Comparison of ENCODE assay signal across 12 mouse cellular contexts in genomic region chr11:96342576-96342930, GRCm38 (mm10). TPM values are rescaled to one million over a fixed set of nuclear protein-coding genes. Genes with fewer than 3 reads are reported as not detected.
DNase-seq lines count a peak whose midpoint lies in the region; ATAC-seq and TF ChIP-seq lines count a peak whose summit lies in the region.
"Had no signal": no experiment of that assay in that cellular context is flagged by ENCODE, and none has a peak within 500 bp of the region (broad histone marks: within the 10 kb centered on the region; RNA-seq: fewer than 3 reads in every experiment).

No protein-coding gene starts in this region.

- no peaks in the 10 kb centered on the region for H3K36me3 ChIP-seq in heart, embryonic 15.5 days
- no peaks in the 10 kb centered on the region for H3K36me3 ChIP-seq in midbrain, postnatal 0 days (ENCODE audit: insufficient read depth, low read length)
- H3K36me3 ChIP-seq in midbrain, embryonic 15.5 days (replicated peaks), result no peaks in the 10 kb centered on the region
- H3K36me3 ChIP-seq in kidney, embryonic 16.5 days (ENCODE audit: insufficient read depth, low read length), result peaks cover 31% of the 10 kb centered on the region
- H3K36me3 ChIP-seq: embryonic facial prominence, embryonic 13.5 days had no signal

- intact Hi-C loops in heart, postnatal 36 days (cut with DNase I), result no loop called here

- no peaks in the 10 kb centered on the region for H3K9me3 ChIP-seq in heart, embryonic 15.5 days (replicated peaks)
- H3K9me3 ChIP-seq in midbrain, postnatal 0 days (ENCODE audit: low read length), result no peaks in the 10 kb centered on the region
- H3K9me3 ChIP-seq in midbrain, embryonic 15.5 days, result no peaks in the 10 kb centered on the region
- no peaks in the 10 kb centered on the region for H3K9me3 ChIP-seq in kidney, embryonic 16.5 days (ENCODE audit: low read length)
- H3K9me3 ChIP-seq: embryonic facial prominence, embryonic 13.5 days had no signal

- no peak overlapping the region for H3K9ac ChIP-seq in heart, embryonic 15.5 days
- H3K9ac ChIP-seq in midbrain, postnatal 0 days (replicated peaks; ENCODE audit: low read length, poor library complexity, severe bottlenecking), result no peak overlapping the region
- no peak overlapping the region for H3K9ac ChIP-seq in midbrain, embryonic 15.5 days
- H3K9ac ChIP-seq in kidney, embryonic 16.5 days (replicated peaks; ENCODE audit: low read length), result peak overlapping the region; percentile 81
- H3K9ac ChIP-seq: embryonic facial prominence, embryonic 13.5 days had no signal

- no peak for DNase-seq in heart, postnatal 36 days
- DNase-seq in midbrain, postnatal 0 days (ENCODE audit: low spot score), result peak; percentile 5
- DNase-seq in gastrocnemius, postnatal 4 days (ENCODE audit: low spot score in 2 of 2), result no peak
- no peak for DNase-seq in ovary, postnatal 36 days (ENCODE audit: low spot score)
- DNase-seq: cerebellum, adult 11 months; thymus, postnatal 36 days had no signal

- peak overlapping the region; percentile 42; the same call in 1 of the 2 replicates for H3K4me3 ChIP-seq in heart, embryonic 15.5 days
- no peak overlapping the region for H3K4me3 ChIP-seq in midbrain, postnatal 0 days (ENCODE audit: low read depth, low read length)
- H3K4me3 ChIP-seq in midbrain, embryonic 15.5 days, result no peak overlapping the region
- peak overlapping the region; percentile 43 for H3K4me3 ChIP-seq in kidney, embryonic 16.5 days (ENCODE audit: low read length)
- H3K4me3 ChIP-seq: embryonic facial prominence, embryonic 13.5 days had no signal

- no peak for ATAC-seq in heart, embryonic 15.5 days (replicated peaks; ENCODE audit: insufficient number of reproducible peaks, insufficient read depth, low FRiP score, low read depth)
- ATAC-seq in midbrain, postnatal 0 days (ENCODE audit: low FRiP score), result no peak
- no peak for ATAC-seq in midbrain, embryonic 15.5 days (replicated peaks)
- no peak for ATAC-seq in kidney, embryonic 16.5 days (ENCODE audit: low FRiP score, low TSS enrichment)
- no peak for ATAC-seq in activated CD4-positive, CD25-positive, alpha-beta regulatory T cell, adult 4 months

- peak overlapping the region; percentile 52 for H3K4me2 ChIP-seq in heart, embryonic 15.5 days
- no peak overlapping the region for H3K4me2 ChIP-seq in midbrain, postnatal 0 days (ENCODE audit: low read depth, low read length, poor library complexity, severe bottlenecking)
- H3K4me2 ChIP-seq in midbrain, embryonic 15.5 days, result no peak overlapping the region
- peak overlapping the region; percentile 90 for H3K4me2 ChIP-seq in kidney, embryonic 16.5 days (replicated peaks; ENCODE audit: low read depth, low read length)

- H3K27ac ChIP-seq in heart, embryonic 15.5 days, result no peak overlapping the region
- H3K27ac ChIP-seq in midbrain, postnatal 0 days (ENCODE audit: low read depth, low read length), result no peak overlapping the region
- H3K27ac ChIP-seq in midbrain, embryonic 15.5 days, result no peak overlapping the region
- peak overlapping the region; percentile 99 for H3K27ac ChIP-seq in kidney, embryonic 16.5 days (ENCODE audit: low read length)
- H3K27ac ChIP-seq: embryonic facial prominence, embryonic 13.5 days had no signal

- TF ChIP-seq CTCF in midbrain, postnatal 0 days (IDR thresholded peaks at IDR 0.05), result no peak

- peaks cover 94% of the 10 kb centered on the region for H3K27me3 ChIP-seq in heart, embryonic 15.5 days
- H3K27me3 ChIP-seq in midbrain, postnatal 0 days (ENCODE audit: insufficient read depth, low read length), result peaks cover 94% of the 10 kb centered on the region
- H3K27me3 ChIP-seq in midbrain, embryonic 15.5 days (replicated peaks), result peaks cover 95% of the 10 kb centered on the region
- no peaks in the 10 kb centered on the region for H3K27me3 ChIP-seq in kidney, embryonic 16.5 days (ENCODE audit: insufficient read depth, low read length)

- peaks cover 29% of the 10 kb centered on the region for H3K4me1 ChIP-seq in heart, embryonic 15.5 days (replicated peaks)
- no peaks in the 10 kb centered on the region for H3K4me1 ChIP-seq in midbrain, postnatal 0 days (ENCODE audit: insufficient read depth, low read length)
- peaks cover 9% of the 10 kb centered on the region; the same call in 1 of the 2 replicates for H3K4me1 ChIP-seq in midbrain, embryonic 15.5 days
- H3K4me1 ChIP-seq in kidney, embryonic 16.5 days (ENCODE audit: insufficient read depth, low read length), result peaks cover 91% of the 10 kb centered on the region

- WGBS in heart, embryonic 15.5 days, result 13% methylated on average over 4 of the region's 4 CpGs
- WGBS in midbrain, postnatal 0 days, result under 1% methylated on average over 4 of the region's 4 CpGs
- WGBS in midbrain, embryonic 15.5 days, result 5% methylated on average over 4 of the region's 4 CpGs
- 9% methylated on average over 4 of the region's 4 CpGs for WGBS in kidney, embryonic 16.5 days

RNA-seq across cellular contexts. Expression of gene Hoxb2, which starts 7.8 kb away (rescaled TPM):
- polyA plus RNA-seq in heart, embryonic 15.5 days (2015; fragmentation: Nextera tagmentation; extraction: Ambion mirVana), result 3.7 and 6.8 TPM in 2 replicates
- 1 to 10 TPM in 1 of 2 experiments, under 1 TPM in 1; 0.51 to 1.1 TPM for total RNA-seq in heart, postnatal 36 days (2021)
- 0.52 and 1.2 TPM in 2 replicates for total RNA-seq in midbrain, postnatal 0 days (2014; rRNA removed)
- polyA plus RNA-seq in midbrain, postnatal 0 days (2015; fragmentation: Nextera tagmentation; extraction: Ambion mirVana), result not detected in 2 replicates
- polyA plus RNA-seq in midbrain, embryonic 15.5 days (2015; fragmentation: Nextera tagmentation; extraction: Ambion mirVana), result 0.17 and 0.32 TPM in 2 replicates
- 34.4 and 36.1 TPM in 2 replicates for polyA plus RNA-seq in kidney, embryonic 16.5 days (2015; fragmentation: Nextera tagmentation; extraction: Ambion mirVana)
- polyA plus RNA-seq in activated CD4-positive, CD25-positive, alpha-beta regulatory T cell, adult 4 months (2017; shearing (Covaris generic)), result not detected
- total RNA-seq in gastrocnemius, postnatal 4 days (2021), result under 1 TPM; 0.44 to 0.93 TPM
- total RNA-seq: left cerebral cortex, postnatal 25 days had no signal

RNA-seq across cellular contexts. Expression of gene Hoxb3, which starts 19.4 kb away (rescaled TPM):
- polyA plus RNA-seq in heart, embryonic 15.5 days (2015; fragmentation: Nextera tagmentation; extraction: Ambion mirVana), result 0.71 and 0.98 TPM in 2 replicates
- under 1 TPM; 0.42 to 0.68 TPM for total RNA-seq in heart, postnatal 36 days (2021)
- total RNA-seq in midbrain, postnatal 0 days (2014; rRNA removed), result 0.94 and 9.2 TPM in 2 replicates
- polyA plus RNA-seq in midbrain, postnatal 0 days (2015; fragmentation: Nextera tagmentation; extraction: Ambion mirVana), result not detected in 2 replicates
- polyA plus RNA-seq in midbrain, embryonic 15.5 days (2015; fragmentation: Nextera tagmentation; extraction: Ambion mirVana), result 0.15 TPM in 1 of 2 replicates, not detected in the other
- 3.7 and 4.3 TPM in 2 replicates for polyA plus RNA-seq in kidney, embryonic 16.5 days (2015; fragmentation: Nextera tagmentation; extraction: Ambion mirVana)
- not detected for polyA plus RNA-seq in activated CD4-positive, CD25-positive, alpha-beta regulatory T cell, adult 4 months (2017; shearing (Covaris generic))
- 1 to 10 TPM; 1.0 to 1.3 TPM for total RNA-seq in gastrocnemius, postnatal 4 days (2021)
- total RNA-seq: left cerebral cortex, postnatal 25 days had no signal
- polyA plus RNA-seq: embryonic facial prominence, embryonic 13.5 days had no signal

RNA-seq across cellular contexts. Expression of gene Hoxb1, which starts 23.0 kb away (rescaled TPM):
- polyA plus RNA-seq in heart, embryonic 15.5 days (2015; fragmentation: Nextera tagmentation; extraction: Ambion mirVana), result not detected in 2 replicates
- not detected for total RNA-seq in heart, postnatal 36 days (2021)
- total RNA-seq in midbrain, postnatal 0 days (2014; rRNA removed), result not detected in 2 replicates
- polyA plus RNA-seq in midbrain, postnatal 0 days (2015; fragmentation: Nextera tagmentation; extraction: Ambion mirVana), result not detected in 2 replicates
- polyA plus RNA-seq in midbrain, embryonic 15.5 days (2015; fragmentation: Nextera tagmentation; extraction: Ambion mirVana), result not detected in 2 replicates
- 0.08 and 0.12 TPM in 2 replicates for polyA plus RNA-seq in kidney, embryonic 16.5 days (2015; fragmentation: Nextera tagmentation; extraction: Ambion mirVana)
- polyA plus RNA-seq in activated CD4-positive, CD25-positive, alpha-beta regulatory T cell, adult 4 months (2017; shearing (Covaris generic)), result not detected
- total RNA-seq in gastrocnemius, postnatal 4 days (2021), result not detected
- total RNA-seq: left cerebral cortex, postnatal 25 days had no signal
- polyA plus RNA-seq: embryonic facial prominence, embryonic 13.5 days had no signal

RNA-seq across cellular contexts. Expression of gene Hoxb4, which starts 24.5 kb away (rescaled TPM):
- polyA plus RNA-seq in heart, embryonic 15.5 days (2015; fragmentation: Nextera tagmentation; extraction: Ambion mirVana), result 0.31 and 0.70 TPM in 2 replicates
- under 1 TPM; 0.51 to 0.53 TPM for total RNA-seq in heart, postnatal 36 days (2021)
- total RNA-seq in midbrain, postnatal 0 days (2014; rRNA removed), result 0.09 and 0.66 TPM in 2 replicates
- not detected in 2 replicates for polyA plus RNA-seq in midbrain, postnatal 0 days (2015; fragmentation: Nextera tagmentation; extraction: Ambion mirVana)
- not detected in 2 replicates for polyA plus RNA-seq in midbrain, embryonic 15.5 days (2015; fragmentation: Nextera tagmentation; extraction: Ambion mirVana)
- polyA plus RNA-seq in kidney, embryonic 16.5 days (2015; fragmentation: Nextera tagmentation; extraction: Ambion mirVana), result 4.1 and 6.2 TPM in 2 replicates
- polyA plus RNA-seq in activated CD4-positive, CD25-positive, alpha-beta regulatory T cell, adult 4 months (2017; shearing (Covaris generic)), result 1 to 10 TPM in 1 of 2 experiments, under 1 TPM in 1; 0.98 to 1.1 TPM
- under 1 TPM; 0.57 to 0.91 TPM for total RNA-seq in gastrocnemius, postnatal 4 days (2021)
- total RNA-seq: left cerebral cortex, postnatal 25 days had no signal

RNA-seq across cellular contexts. Expression of gene Hoxb5, which starts 39.4 kb away (rescaled TPM):
- 1.4 and 3.3 TPM in 2 replicates for polyA plus RNA-seq in heart, embryonic 15.5 days (2015; fragmentation: Nextera tagmentation; extraction: Ambion mirVana)
- total RNA-seq in heart, postnatal 36 days (2021), result under 1 TPM; 0.19 to 0.22 TPM
- total RNA-seq in midbrain, postnatal 0 days (2014; rRNA removed), result 1.5 TPM in 1 of 2 replicates, not detected in the other
- not detected in 2 replicates for polyA plus RNA-seq in midbrain, postnatal 0 days (2015; fragmentation: Nextera tagmentation; extraction: Ambion mirVana)
- 0.09 and 0.70 TPM in 2 replicates for polyA plus RNA-seq in midbrain, embryonic 15.5 days (2015; fragmentation: Nextera tagmentation; extraction: Ambion mirVana)
- 19.2 and 24.3 TPM in 2 replicates for polyA plus RNA-seq in kidney, embryonic 16.5 days (2015; fragmentation: Nextera tagmentation; extraction: Ambion mirVana)
- polyA plus RNA-seq in activated CD4-positive, CD25-positive, alpha-beta regulatory T cell, adult 4 months (2017; shearing (Covaris generic)), result not detected
- total RNA-seq in gastrocnemius, postnatal 4 days (2021), result 1 to 10 TPM in 1 of 2 experiments, under 1 TPM in 1; 0.80 to 1.1 TPM
- total RNA-seq: left cerebral cortex, postnatal 25 days had no signal

Comparison
In these comparisons a context has a peak if more than half of its experiments do, and no peak if none do; other contexts are left out.
1. H3K4me2 ChIP-seq: peak in heart, embryonic 15.5 days (single experiment) and kidney, embryonic 16.5 days (single experiment); none in midbrain, postnatal 0 days (single experiment) and midbrain, embryonic 15.5 days (single experiment).
2. H3K4me3 ChIP-seq: peak in heart, embryonic 15.5 days (single experiment) and kidney, embryonic 16.5 days (single experiment); none in midbrain, postnatal 0 days (single experiment) and midbrain, embryonic 15.5 days (single experiment).